Mouse (Mus musculus): ENCODE data around the gene Ano6. TPM values are rescaled to one million over a fixed set of nuclear protein-coding genes. Genes with fewer than 3 reads are reported as not detected.

Gene Ano6
- polyA plus RNA-seq, 1 experiment from 2014 or later = 57.3 TPM

DNA sequence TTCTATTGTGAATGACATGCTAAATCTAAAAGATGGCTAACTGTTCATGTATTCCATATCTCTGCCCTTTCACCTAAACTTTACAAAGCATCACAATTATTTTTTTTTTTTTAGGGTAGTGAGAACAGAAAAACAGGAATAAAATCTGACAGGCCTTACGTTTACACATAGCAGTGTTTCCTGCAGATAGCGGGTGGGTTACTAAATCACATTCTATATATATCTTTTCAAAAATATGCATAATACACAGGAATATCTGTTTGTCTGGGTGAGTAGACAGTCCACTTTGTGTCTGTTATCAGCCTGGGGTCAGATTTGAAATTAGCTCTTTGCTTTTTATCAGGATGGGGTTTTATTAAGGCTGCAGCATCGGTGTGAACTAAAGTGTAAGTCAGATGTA, 166.0 kb downstream of the Ano6 start:
- H3K9me3 ChIP-seq (ENCODE audit: control insufficient read depth, low read length) = no peaks in the 10 kb centered on the region
- H3K4me3 ChIP-seq (ENCODE audit: low read depth, low read length) = no peak overlapping the region
- H3K4me2 ChIP-seq (ENCODE audit: low read depth, low read length) = no peak overlapping the region
- WGBS = 86% methylated on average over 3 of the region's 3 CpGs
- ATAC-seq (ENCODE audit: low read depth) (no peak), DNase-seq (ENCODE audit: low spot score) (no peak)
- H3K27me3 ChIP-seq (replicated peaks; ENCODE audit: control insufficient read depth, insufficient read depth, low read length) = no peaks in the 10 kb centered on the region
- H3K27ac ChIP-seq (replicated peaks; ENCODE audit: low read depth, low read length) = no peak overlapping the region
- no peak overlapping the region for H3K9ac ChIP-seq (ENCODE audit: low read depth, low read length)
- H3K4me1 ChIP-seq (ENCODE audit: control insufficient read depth, insufficient read depth, low read length) = 0 out of 2 replicates have a peak, but pooled peaks cover 2% of the 10 kb centered on the region
- peaks cover 42% of the 10 kb centered on the region for H3K36me3 ChIP-seq (ENCODE audit: control insufficient read depth, insufficient read depth, low read length)

GRCm38 (mm10) chr15:95962411-95963123, 171.9 kb downstream of the Ano6 start:
- no peak overlapping the region for H3K9ac ChIP-seq (ENCODE audit: low read depth, low read length)
- no peak overlapping the region for H3K27ac ChIP-seq (replicated peaks; ENCODE audit: low read depth, low read length)
- no peak overlapping the region for H3K4me3 ChIP-seq (ENCODE audit: low read depth, low read length)
- H3K4me1 ChIP-seq (ENCODE audit: control insufficient read depth, insufficient read depth, low read length) = no peaks in the 10 kb centered on the region; the same call in 1 of the 2 replicates
- peaks cover 21% of the 10 kb centered on the region for H3K36me3 ChIP-seq (ENCODE audit: control insufficient read depth, insufficient read depth, low read length)
- DNase-seq (ENCODE audit: low spot score) (no peak), ATAC-seq (ENCODE audit: low read depth) (no peak)
- no peak overlapping the region for H3K4me2 ChIP-seq (ENCODE audit: low read depth, low read length)
- no peaks in the 10 kb centered on the region for H3K9me3 ChIP-seq (ENCODE audit: control insufficient read depth, low read length)
- H3K27me3 ChIP-seq (replicated peaks; ENCODE audit: control insufficient read depth, insufficient read depth, low read length) = no peaks in the 10 kb centered on the region
- WGBS = 87% methylated on average over 3 of the region's 3 CpGs

GRCm38 (mm10) chr15:95963124-95963482, 172.5 kb downstream of the Ano6 start:
- H3K27ac ChIP-seq (replicated peaks; ENCODE audit: low read depth, low read length) = no peak overlapping the region
- H3K4me2 ChIP-seq (ENCODE audit: low read depth, low read length) = no peak overlapping the region
- peaks cover 25% of the 10 kb centered on the region for H3K36me3 ChIP-seq (ENCODE audit: control insufficient read depth, insufficient read depth, low read length)
- no peaks in the 10 kb centered on the region for H3K27me3 ChIP-seq (replicated peaks; ENCODE audit: control insufficient read depth, insufficient read depth, low read length)
- H3K4me3 ChIP-seq (ENCODE audit: low read depth, low read length) = no peak overlapping the region
- no peaks in the 10 kb centered on the region; the same call in 1 of the 2 replicates for H3K4me1 ChIP-seq (ENCODE audit: control insufficient read depth, insufficient read depth, low read length)
- H3K9me3 ChIP-seq (ENCODE audit: control insufficient read depth, low read length) = no peaks in the 10 kb centered on the region
- ATAC-seq (ENCODE audit: low read depth) (no peak), DNase-seq (ENCODE audit: low spot score) (no peak)
- no peak overlapping the region for H3K9ac ChIP-seq (ENCODE audit: low read depth, low read length)
- WGBS = 70% methylated on average over 10 of the region's 10 CpGs

DNA sequence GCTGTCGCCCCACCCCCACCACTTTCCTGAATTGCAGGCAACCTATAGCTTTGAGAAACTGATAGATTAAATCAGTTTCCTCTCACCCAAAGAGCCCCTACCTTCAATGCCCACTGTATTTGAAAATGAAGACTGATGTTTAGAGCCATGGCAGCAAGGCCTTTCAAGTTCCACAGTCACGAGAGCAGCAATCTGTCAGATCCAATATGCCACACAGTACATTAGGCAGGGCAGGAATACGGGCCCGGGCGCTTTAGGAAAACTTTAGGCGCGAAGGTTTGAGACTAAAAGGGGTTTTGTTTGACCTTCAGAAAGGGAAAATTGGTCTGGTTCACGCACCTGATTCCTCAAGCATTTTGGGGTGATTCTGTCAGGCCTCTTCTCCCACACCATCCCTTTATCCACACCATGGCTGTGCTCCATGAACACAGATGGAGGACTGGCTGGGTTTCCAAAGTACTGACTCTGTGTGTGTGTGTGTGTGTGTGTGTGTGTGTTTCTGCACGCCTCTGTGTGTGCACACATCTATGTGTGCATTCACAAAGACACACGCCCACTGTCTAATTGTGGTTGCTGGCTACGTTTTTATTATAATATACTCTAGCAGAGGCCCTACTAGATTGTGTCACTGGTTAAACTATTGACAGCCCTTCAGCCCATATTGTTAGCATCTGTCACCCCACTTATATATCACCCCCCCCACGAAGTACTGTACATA, 173.0 kb downstream of the Ano6 start:
- Histone ChIP-seq H3K9ac (ENCODE audit: low read depth, low read length) (no peak overlapping the region), H3K36me3 (ENCODE audit: control insufficient read depth, insufficient read depth, low read length) (peaks cover 22% of the 10 kb centered on the region), H3K27me3 (replicated peaks; ENCODE audit: control insufficient read depth, insufficient read depth, low read length) (no peaks in the 10 kb centered on the region), H3K4me2 (ENCODE audit: low read depth, low read length) (no peak overlapping the region), H3K9me3 (ENCODE audit: control insufficient read depth, low read length) (no peaks in the 10 kb centered on the region), H3K4me3 (ENCODE audit: low read depth, low read length) (no peak overlapping the region), H3K4me1 (ENCODE audit: control insufficient read depth, insufficient read depth, low read length) (no peaks in the 10 kb centered on the region; the same call in 1 of the 2 replicates), H3K27ac (replicated peaks; ENCODE audit: low read depth, low read length) (no peak overlapping the region)
- no peak for ATAC-seq (ENCODE audit: low read depth)
- 74% methylated on average over 12 of the region's 12 CpGs for WGBS
- DNase-seq (ENCODE audit: low spot score) = no peak

GRCm38 (mm10) chr15:95964251-95964561, 173.6 kb downstream of the Ano6 start:
- ATAC-seq (ENCODE audit: low read depth) (peak; percentile 60; the same call in 1 of the 2 replicates), DNase-seq (ENCODE audit: low spot score) (peak; percentile 48)
- Histone ChIP-seq H3K27ac (replicated peaks; ENCODE audit: low read depth, low read length) (no peak overlapping the region), H3K9me3 (ENCODE audit: control insufficient read depth, low read length) (no peaks in the 10 kb centered on the region), H3K4me1 (ENCODE audit: control insufficient read depth, insufficient read depth, low read length) (no peaks in the 10 kb centered on the region; the same call in 1 of the 2 replicates), H3K27me3 (replicated peaks; ENCODE audit: control insufficient read depth, insufficient read depth, low read length) (no peaks in the 10 kb centered on the region), H3K4me2 (ENCODE audit: low read depth, low read length) (no peak overlapping the region), H3K36me3 (ENCODE audit: control insufficient read depth, insufficient read depth, low read length) (peaks cover 23% of the 10 kb centered on the region), H3K9ac (ENCODE audit: low read depth, low read length) (no peak overlapping the region), H3K4me3 (ENCODE audit: low read depth, low read length) (no peak overlapping the region)
- 58% methylated on average over 4 of the region's 4 CpGs for WGBS

DNA sequence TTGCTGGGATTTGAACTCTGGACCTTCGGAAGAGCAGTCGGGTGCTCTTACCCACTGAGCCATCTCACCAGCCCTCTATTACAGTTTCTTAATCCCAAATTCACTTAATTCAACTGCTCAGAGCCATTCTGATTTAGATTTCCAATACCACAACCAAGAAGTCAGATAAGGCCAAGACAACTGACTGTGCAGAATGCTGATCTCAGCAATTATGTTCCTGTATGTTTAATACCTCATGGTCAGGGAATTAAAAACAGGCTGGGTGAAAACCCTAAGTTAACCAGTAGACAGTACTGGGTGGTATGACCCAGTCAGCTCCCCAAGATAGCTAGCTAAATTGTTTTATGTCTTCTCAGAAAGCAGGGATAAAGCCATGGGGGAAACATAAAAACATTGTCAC, 176.3 kb downstream of the Ano6 start:
- no peak for DNase-seq (ENCODE audit: low spot score)
- Histone ChIP-seq H3K9ac (ENCODE audit: low read depth, low read length) (no peak overlapping the region), H3K27me3 (replicated peaks; ENCODE audit: control insufficient read depth, insufficient read depth, low read length) (no peaks in the 10 kb centered on the region), H3K9me3 (ENCODE audit: control insufficient read depth, low read length) (no peaks in the 10 kb centered on the region), H3K27ac (replicated peaks; ENCODE audit: low read depth, low read length) (no peak overlapping the region), H3K4me1 (ENCODE audit: control insufficient read depth, insufficient read depth, low read length) (no peaks in the 10 kb centered on the region; the same call in 1 of the 2 replicates), H3K4me2 (ENCODE audit: low read depth, low read length) (no peak overlapping the region), H3K4me3 (ENCODE audit: low read depth, low read length) (no peak overlapping the region), H3K36me3 (ENCODE audit: control insufficient read depth, insufficient read depth, low read length) (peaks cover 32% of the 10 kb centered on the region)
- ATAC-seq (ENCODE audit: low read depth) = no peak
- WGBS = 90% methylated on average over 2 of the region's 2 CpGs

DNA sequence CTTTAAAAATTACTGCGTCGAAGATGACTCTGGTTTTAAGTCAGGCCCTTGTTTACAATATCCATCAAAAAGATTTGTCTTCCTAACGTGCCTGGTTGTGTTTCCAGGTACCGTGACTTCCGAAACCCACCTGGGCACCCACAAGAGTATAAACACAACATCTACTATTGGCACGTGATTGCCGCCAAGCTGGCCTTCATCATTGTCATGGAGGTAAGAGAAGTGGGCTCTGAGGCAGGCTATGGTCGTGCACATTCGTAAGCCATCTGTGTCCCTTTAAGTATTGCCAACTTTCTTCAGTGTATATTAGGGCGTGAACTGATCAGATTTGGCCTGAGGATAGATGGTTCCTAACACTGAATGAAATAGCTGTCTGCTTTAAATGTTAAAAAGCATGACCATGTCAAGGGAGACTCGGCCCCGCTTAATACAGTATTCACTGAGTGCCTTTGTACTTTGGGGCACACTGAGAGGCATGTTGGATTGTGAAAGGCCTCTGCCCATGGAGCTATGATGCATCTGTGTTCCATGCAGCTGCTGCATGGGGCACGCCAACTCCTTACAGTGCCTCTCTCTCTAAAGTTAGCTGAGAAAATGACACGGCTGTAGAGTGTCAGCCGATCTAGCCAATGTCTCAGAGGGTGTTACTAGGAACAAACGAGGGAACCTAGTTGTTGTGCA, 177.0 kb downstream of the Ano6 start:
- DNase-seq (ENCODE audit: low spot score) (no peak), ATAC-seq (ENCODE audit: low read depth) (peak; percentile 44; the same call in 1 of the 2 replicates)
- no peak overlapping the region for H3K4me3 ChIP-seq (ENCODE audit: low read depth, low read length)
- H3K27ac ChIP-seq (replicated peaks; ENCODE audit: low read depth, low read length) = no peak overlapping the region
- peaks cover 38% of the 10 kb centered on the region for H3K36me3 ChIP-seq (ENCODE audit: control insufficient read depth, insufficient read depth, low read length)
- H3K27me3 ChIP-seq (replicated peaks; ENCODE audit: control insufficient read depth, insufficient read depth, low read length) = no peaks in the 10 kb centered on the region
- H3K4me2 ChIP-seq (ENCODE audit: low read depth, low read length) = no peak overlapping the region
- 84% methylated on average over 16 of the region's 16 CpGs for WGBS
- H3K4me1 ChIP-seq (ENCODE audit: control insufficient read depth, insufficient read depth, low read length) = no peaks in the 10 kb centered on the region; the same call in 1 of the 2 replicates
- no peaks in the 10 kb centered on the region for H3K9me3 ChIP-seq (ENCODE audit: control insufficient read depth, low read length)
- no peak overlapping the region for H3K9ac ChIP-seq (ENCODE audit: low read depth, low read length)

DNA sequence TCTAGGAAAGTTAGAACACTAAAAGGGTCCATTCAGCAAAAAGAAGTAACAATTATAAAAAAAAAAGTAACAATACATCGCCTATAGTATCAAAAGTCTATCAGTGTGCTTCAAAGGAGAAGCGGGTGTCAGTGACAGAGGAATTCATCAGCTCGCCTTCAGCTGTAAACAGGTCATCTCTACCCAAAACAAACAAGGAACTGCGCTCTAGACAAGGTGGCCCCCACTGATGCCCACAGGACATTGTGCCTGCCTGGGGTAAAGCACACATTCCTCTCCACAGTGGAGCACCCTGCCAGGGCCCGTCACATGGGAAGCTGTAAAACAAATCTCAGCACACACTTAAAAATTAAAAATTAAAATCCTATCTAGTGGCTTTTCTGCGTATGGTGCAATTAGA, 179.0 kb downstream of the Ano6 start:
- no peaks in the 10 kb centered on the region for H3K27me3 ChIP-seq (replicated peaks; ENCODE audit: control insufficient read depth, insufficient read depth, low read length)
- no peak for DNase-seq (ENCODE audit: low spot score)
- no peaks in the 10 kb centered on the region for H3K9me3 ChIP-seq (ENCODE audit: control insufficient read depth, low read length)
- H3K4me3 ChIP-seq (ENCODE audit: low read depth, low read length) = no peak overlapping the region
- WGBS = 76% methylated on average over 6 of the region's 6 CpGs
- H3K9ac ChIP-seq (ENCODE audit: low read depth, low read length) = no peak overlapping the region
- ATAC-seq (ENCODE audit: low read depth) = no peak
- peaks cover 55% of the 10 kb centered on the region for H3K36me3 ChIP-seq (ENCODE audit: control insufficient read depth, insufficient read depth, low read length)
- no peak overlapping the region for H3K27ac ChIP-seq (replicated peaks; ENCODE audit: low read depth, low read length)
- H3K4me2 ChIP-seq (ENCODE audit: low read depth, low read length) = no peak overlapping the region
- no peaks in the 10 kb centered on the region for H3K4me1 ChIP-seq (ENCODE audit: control insufficient read depth, insufficient read depth, low read length)

Data from embryonic facial prominence, embryonic 14.5 days (tissue).